8 mouse cellular contexts compared by ENCODE assay signal in the genomic region with DNA sequence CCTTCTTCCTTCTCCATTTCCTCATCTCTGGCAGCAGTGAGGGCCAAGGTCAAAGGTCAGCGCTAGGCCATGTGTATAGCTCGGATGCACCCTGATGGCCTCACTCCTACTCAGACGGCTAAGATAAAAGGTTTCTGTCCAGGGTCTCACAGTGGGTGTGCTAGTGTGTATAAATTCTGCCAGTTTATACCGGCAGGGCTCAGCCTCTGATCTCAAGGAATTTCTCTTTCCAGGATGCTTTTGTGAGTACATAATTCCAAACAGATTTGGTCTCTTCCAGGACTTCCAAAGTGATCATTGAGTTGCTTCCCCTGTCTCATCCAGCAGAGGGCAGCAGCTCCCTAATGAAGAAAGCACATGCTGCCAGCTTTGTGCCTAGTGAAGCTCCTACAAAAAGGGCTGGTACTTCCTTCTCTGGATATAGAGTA. TPM values are rescaled to one million over a fixed set of nuclear protein-coding genes. Genes with fewer than 3 reads are reported as not detected.
DNase-seq lines count a peak whose midpoint lies in the region; ATAC-seq and TF ChIP-seq lines count a peak whose summit lies in the region.

No protein-coding gene starts in this region.

- no peak overlapping the region for H3K27ac ChIP-seq in midbrain, embryonic 11.5 days (ENCODE audit: low read depth, low read length)
- no peak overlapping the region for H3K27ac ChIP-seq in midbrain, embryonic 16.5 days (ENCODE audit: low read length)
- no peak overlapping the region for H3K27ac ChIP-seq in intestine, postnatal 0 days (ENCODE audit: low read depth, low read length)
- no peak overlapping the region for H3K27ac ChIP-seq in stomach, embryonic 16.5 days (ENCODE audit: low read length)

- peak; percentile 51 for ATAC-seq in midbrain, embryonic 11.5 days (ENCODE audit: low FRiP score)
- ATAC-seq in midbrain, embryonic 16.5 days: no peak
- peak; percentile 24; the same call in 1 of the 2 replicates for ATAC-seq in intestine, postnatal 0 days
- ATAC-seq in stomach, embryonic 16.5 days (ENCODE audit: insufficient read depth, low FRiP score): 0 out of 2 replicates have a peak, but pooled peaks have one; percentile 30

- H3K36me3 ChIP-seq in midbrain, embryonic 11.5 days (ENCODE audit: control insufficient read depth, insufficient read depth, low read length): peaks cover 4% of the 10 kb centered on the region; the same call in 1 of the 2 replicates
- no peaks in the 10 kb centered on the region for H3K36me3 ChIP-seq in midbrain, embryonic 16.5 days (ENCODE audit: control insufficient read depth, insufficient read depth, low read length)
- H3K36me3 ChIP-seq in intestine, postnatal 0 days (ENCODE audit: control insufficient read depth, insufficient read depth): peaks cover 17% of the 10 kb centered on the region
- 0 out of 2 replicates have a peak, but pooled peaks cover 4% of the 10 kb centered on the region for H3K36me3 ChIP-seq in stomach, embryonic 16.5 days (ENCODE audit: control insufficient read depth, insufficient read depth, low read length)

- TF ChIP-seq CTCF in intestine, postnatal 0 days (IDR thresholded peaks at IDR 0.05; ENCODE audit: low read depth): peak; percentile 86

- intact Hi-C loops in left cerebral cortex, postnatal 25 days (cut with DNase I): loop anchor here (2.0 kb wide), 1 partner anchor 84 kb away; no protein-coding TSS in a partner anchor

- no peaks in the 10 kb centered on the region for H3K27me3 ChIP-seq in midbrain, embryonic 11.5 days (ENCODE audit: control insufficient read depth, insufficient read depth, low read length)
- H3K27me3 ChIP-seq in midbrain, embryonic 16.5 days (ENCODE audit: control insufficient read depth, insufficient read depth, low read depth, low read length): no peaks in the 10 kb centered on the region
- H3K27me3 ChIP-seq in intestine, postnatal 0 days (replicated peaks; ENCODE audit: control insufficient read depth, insufficient read depth, low read length): no peaks in the 10 kb centered on the region
- H3K27me3 ChIP-seq in stomach, embryonic 16.5 days (ENCODE audit: control insufficient read depth, insufficient read depth, low read length): no peaks in the 10 kb centered on the region

- WGBS in midbrain, embryonic 11.5 days: 46% methylated on average over 4 of the region's 4 CpGs
- 42% methylated on average over 4 of the region's 4 CpGs for WGBS in midbrain, embryonic 16.5 days
- 46% methylated on average over 4 of the region's 4 CpGs for WGBS in intestine, postnatal 0 days
- 36% methylated on average over 4 of the region's 4 CpGs for WGBS in stomach, embryonic 16.5 days

- no peak overlapping the region for H3K9ac ChIP-seq in midbrain, embryonic 11.5 days (ENCODE audit: low read length)
- no peak overlapping the region for H3K9ac ChIP-seq in midbrain, embryonic 16.5 days (ENCODE audit: low read depth, low read length)
- H3K9ac ChIP-seq in intestine, postnatal 0 days (ENCODE audit: low read depth, low read length): no peak overlapping the region
- H3K9ac ChIP-seq in stomach, embryonic 16.5 days (ENCODE audit: low read length): no peak overlapping the region

- H3K9me3 ChIP-seq in midbrain, embryonic 11.5 days (ENCODE audit: control insufficient read depth, low read length): no peaks in the 10 kb centered on the region
- no peaks in the 10 kb centered on the region for H3K9me3 ChIP-seq in midbrain, embryonic 16.5 days (replicated peaks; ENCODE audit: control insufficient read depth, low read length, poor library complexity, severe bottlenecking)
- no peaks in the 10 kb centered on the region for H3K9me3 ChIP-seq in intestine, postnatal 0 days (ENCODE audit: control insufficient read depth)
- H3K9me3 ChIP-seq in stomach, embryonic 16.5 days (replicated peaks; ENCODE audit: control insufficient read depth, low read length): no peaks in the 10 kb centered on the region

- H3K4me1 ChIP-seq in midbrain, embryonic 11.5 days (ENCODE audit: control insufficient read depth, insufficient read depth, low read length): peaks cover 14% of the 10 kb centered on the region
- H3K4me1 ChIP-seq in midbrain, embryonic 16.5 days (ENCODE audit: control insufficient read depth, insufficient read depth, low read length): peaks cover 24% of the 10 kb centered on the region
- H3K4me1 ChIP-seq in intestine, postnatal 0 days (replicated peaks; ENCODE audit: control insufficient read depth, insufficient read depth, low read length): peaks cover 11% of the 10 kb centered on the region
- peaks cover 17% of the 10 kb centered on the region for H3K4me1 ChIP-seq in stomach, embryonic 16.5 days (ENCODE audit: control insufficient read depth, insufficient read depth, low read length)

- no peak overlapping the region for H3K4me2 ChIP-seq in midbrain, embryonic 11.5 days
- no peak overlapping the region for H3K4me2 ChIP-seq in midbrain, embryonic 16.5 days (ENCODE audit: low read length)
- no peak overlapping the region for H3K4me2 ChIP-seq in intestine, postnatal 0 days (replicated peaks; ENCODE audit: low read depth)
- no peak overlapping the region for H3K4me2 ChIP-seq in stomach, embryonic 16.5 days (ENCODE audit: low read depth, low read length)

- no peak overlapping the region for H3K4me3 ChIP-seq in midbrain, embryonic 11.5 days (ENCODE audit: low read depth, low read length)
- no peak overlapping the region for H3K4me3 ChIP-seq in midbrain, embryonic 16.5 days (ENCODE audit: low read depth, low read length)
- no peak overlapping the region for H3K4me3 ChIP-seq in intestine, postnatal 0 days (ENCODE audit: low read depth, low read length)
- H3K4me3 ChIP-seq in stomach, embryonic 16.5 days (replicated peaks; ENCODE audit: low read length): no peak overlapping the region

- DNase-seq in midbrain, embryonic 11.5 days (ENCODE audit: low spot score, missing footprints): peak; percentile 95
- peak; percentile 56 to 82 for DNase-seq in cerebellum, postnatal 4 days (ENCODE audit: low spot score in 2 of 2)
- DNase-seq in gastrocnemius, adult 18-20 months (ENCODE audit: low spot score): peak; percentile 86
- peak; percentile 75 to 89 for DNase-seq in left cerebral cortex, postnatal 25 days (ENCODE audit: low spot score in 2 of 2)
- peak; percentile 33 to 38 for DNase-seq in monocyte, adult 2 months (ENCODE audit: low read depth in 1 of 2, low spot score in 2 of 2)

RNA-seq across cellular contexts. Expression of gene Ppp2r2d, which starts 5.3 kb away (rescaled TPM):
- polyA plus RNA-seq in midbrain, embryonic 11.5 days (2014; fragmentation: Nextera tagmentation; extraction: Ambion mirVana): 76.2 and 79.7 TPM in 2 replicates
- 85.3 TPM in 2 replicates for polyA plus RNA-seq in midbrain, embryonic 16.5 days (2015; fragmentation: Nextera tagmentation; extraction: Ambion mirVana)
- total RNA-seq in gastrocnemius, adult 18-20 months (2021): 10 to 100 TPM; 39.7 to 41.5 TPM
- polyA plus RNA-seq in intestine, postnatal 0 days (2015; fragmentation: Nextera tagmentation; extraction: Ambion mirVana): 24.9 and 27.2 TPM in 2 replicates
- 10 to 100 TPM; 71.0 to 73.5 TPM for total RNA-seq in left cerebral cortex, postnatal 25 days (2021)
- 12.2 and 12.4 TPM in 2 replicates for polyA plus RNA-seq in stomach, embryonic 16.5 days (2015; fragmentation: Nextera tagmentation; extraction: Ambion mirVana)

RNA-seq across cellular contexts. Expression of gene Mapk1ip1, which starts 5.5 kb away (rescaled TPM):
- polyA plus RNA-seq in midbrain, embryonic 11.5 days (2014; fragmentation: Nextera tagmentation; extraction: Ambion mirVana): 16.2 and 16.8 TPM in 2 replicates
- polyA plus RNA-seq in midbrain, embryonic 16.5 days (2015; fragmentation: Nextera tagmentation; extraction: Ambion mirVana): 32.7 and 33.6 TPM in 2 replicates
- total RNA-seq in gastrocnemius, adult 18-20 months (2021): 10 to 100 TPM; 26.6 to 27.0 TPM
- 10.5 and 11.7 TPM in 2 replicates for polyA plus RNA-seq in intestine, postnatal 0 days (2015; fragmentation: Nextera tagmentation; extraction: Ambion mirVana)
- 10 to 100 TPM; 37.7 to 43.1 TPM for total RNA-seq in left cerebral cortex, postnatal 25 days (2021)
- polyA plus RNA-seq in stomach, embryonic 16.5 days (2015; fragmentation: Nextera tagmentation; extraction: Ambion mirVana): 13.1 and 14.8 TPM in 2 replicates

Comparison
In these comparisons a context has a peak if more than half of its experiments do, and no peak if none do; other contexts are left out.
1. DNase-seq: peak in every context shown above with its lines; median percentile 95 in midbrain, embryonic 11.5 days; 86 in gastrocnemius, adult 18-20 months; 82 in left cerebral cortex, postnatal 25 days; 69 in cerebellum, postnatal 4 days; 36 in monocyte, adult 2 months.